In the genomic region with DNA sequence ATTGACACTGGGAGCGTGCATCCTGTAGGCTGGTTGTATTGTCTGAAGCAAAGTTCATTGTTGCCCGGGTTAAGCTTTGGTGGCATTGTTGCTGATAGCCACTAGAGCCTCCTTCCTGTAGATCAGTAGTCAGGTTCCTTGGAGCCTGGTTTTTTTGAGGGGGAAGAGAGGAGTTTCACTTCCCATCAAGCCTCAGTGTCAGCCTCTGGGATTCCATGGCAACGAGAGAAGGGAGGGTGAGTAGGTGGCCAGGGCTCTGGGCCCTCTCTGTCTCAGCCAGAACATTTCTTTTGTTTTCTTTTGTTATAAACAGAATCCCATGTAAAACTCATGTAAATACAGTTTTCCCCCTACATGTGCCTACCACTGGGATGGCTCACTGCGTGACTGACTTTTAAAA, we compare ENCODE assay signal across 13 mouse cellular contexts. TPM values are rescaled to one million over a fixed set of nuclear protein-coding genes. Genes with fewer than 3 reads are reported as not detected.
A peak's percentile ranks its signal among the peaks of the same experiment; 100 is the strongest.
DNase-seq lines count a peak whose midpoint lies in the region; ATAC-seq lines count a peak whose summit lies in the region.
"Had no signal": no experiment of that assay in that cellular context is flagged by ENCODE, and none has a peak within 500 bp of the region (broad histone marks: within the 10 kb centered on the region; RNA-seq: fewer than 3 reads in every experiment).

No protein-coding gene starts in this region.

- peak; percentile 34 to 42 for DNase-seq in layer of hippocampus, adult 18-20 months (ENCODE audit: low spot score in 2 of 2)
- no peak for DNase-seq in layer of hippocampus, adult 9-10 months (ENCODE audit: low spot score)
- DNase-seq in R1 (ENCODE audit: low read depth, low spot score): peak; percentile 62
- no peak for DNase-seq in embryonic facial prominence, embryonic 10.5 days (ENCODE audit: low spot score)
- DNase-seq in adrenal gland, postnatal 25 days: no peak
- DNase-seq in cerebellum, postnatal 25 days: no peak
- no peak for DNase-seq in kidney, adult 11 months
- DNase-seq: adrenal gland, adult 8-10 months; gastrocnemius, postnatal 10 days had no signal

- peak; percentile 83 for ATAC-seq in megakaryocyte progenitor cell, adult 5-6 weeks (replicated peaks; ENCODE audit: poor library complexity)
- ATAC-seq: CD4-positive, CD25-positive, alpha-beta regulatory T cell, adult 4 months had no signal

- H3K27me3 ChIP-seq in embryonic facial prominence, embryonic 10.5 days (replicated peaks; ENCODE audit: low read depth, poor library complexity, severe bottlenecking): no peaks in the 10 kb centered on the region

- peaks cover 4% of the 10 kb centered on the region; the same call in 1 of the 2 replicates for H3K4me1 ChIP-seq in embryonic facial prominence, embryonic 10.5 days

- peak overlapping the region; percentile 11; the same call in 1 of the 2 replicates for H3K27ac ChIP-seq in embryonic facial prominence, embryonic 10.5 days (replicated peaks)
- H3K27ac ChIP-seq: kidney, postnatal 0 days had no signal

- 76% methylated on average over 4 of the region's 4 CpGs for WGBS in embryonic facial prominence, embryonic 10.5 days

- no peaks in the 10 kb centered on the region for H3K9me3 ChIP-seq in embryonic facial prominence, embryonic 10.5 days

- no peaks in the 10 kb centered on the region for H3K36me3 ChIP-seq in embryonic facial prominence, embryonic 10.5 days (replicated peaks)

- H3K4me3 ChIP-seq in embryonic facial prominence, embryonic 10.5 days: no peak overlapping the region
- H3K4me3 ChIP-seq: myocyte had no signal

RNA-seq across cellular contexts. Expression of gene Enah, which starts 25.4 kb away (rescaled TPM):
- 100 to 1,000 TPM; 183 to 190 TPM for total RNA-seq in layer of hippocampus, adult 18-20 months (2021)
- polyA plus RNA-seq in embryonic facial prominence, embryonic 10.5 days (2016; fragmentation: Nextera tagmentation; extraction: Ambion mirVana): 30.4 and 30.6 TPM in 2 replicates
- 2.5 and 3.3 TPM in 2 replicates for total RNA-seq in megakaryocyte progenitor cell, adult 5-6 weeks (2015)
- 4.1 and 6.1 TPM in 2 replicates for total RNA-seq in megakaryocyte progenitor cell, adult 5-6 weeks (2017)
- total RNA-seq in adrenal gland, postnatal 25 days (2021): 61.0 and 64.8 TPM in 2 replicates

Comparison
In these comparisons a context has a peak if more than half of its experiments do, and no peak if none do; other contexts are left out.
1. DNase-seq: peak in layer of hippocampus, adult 18-20 months (2 of 2) and R1 (single experiment); none in layer of hippocampus, adult 9-10 months (single experiment), embryonic facial prominence, embryonic 10.5 days (single experiment), adrenal gland, postnatal 25 days (single experiment), cerebellum, postnatal 25 days (0 of 2) and kidney, adult 11 months (single experiment).